Mouse (Mus musculus) mouse embryonic stem cell (cell line): Measurements from ENCODE around the gene Ctf2.
"Not testable (repeated sequence)": the region's sequence is repeated elsewhere in the genome, so short reads cannot be mapped to it uniquely, and the experiment has no call there.

ENCODE experiments used
- in situ Hi-C, 2 experiments: fragments of 300-500 bp; cut with MboI; formaldehyde crosslinking; loops; 1 replicate in 1 of 2; 3 replicates in 1 of 2; pipeline ENCODE4 v1.14.3; 2019 to 2020; ENCODE audit warnings: low sequenced_read_pairs in 2 of 2, low pct_unique_long_range_greater_than_20kb in 1 of 2, mixed read lengths in 1 of 2; ENCODE audit not compliant: unreplicated experiment in 1 of 2

The Ctf2 gene

GRCm38 (mm10) chr7:127700712-127701331 is 31.1 kb downstream of the Ctf2 start:
- in situ Hi-C loops: no loop called here

- in situ Hi-C loops: no loop called here
Measured at GRCm38 (mm10) chr7:127698986-127699385, 33.0 kb downstream of the Ctf2 start.

- in situ Hi-C loops: not testable (repeated sequence)
Measured at GRCm38 (mm10) chr7:127693730-127694129, 38.2 kb downstream of the Ctf2 start.

GRCm38 (mm10) chr7:127693290-127693689 is 38.7 kb downstream of the Ctf2 start:
- in situ Hi-C loops: no loop called here

- in situ Hi-C loops: no loop called here
Measured at GRCm38 (mm10) chr7:127691221-127691989, 40.6 kb downstream of the Ctf2 start.

- in situ Hi-C loops: no loop called here
Measured at GRCm38 (mm10) chr7:127689626-127690280, 42.2 kb downstream of the Ctf2 start.

GRCm38 (mm10) chr7:127688935-127689334 is 43.0 kb downstream of the Ctf2 start:
- in situ Hi-C loops: no loop called here

- in situ Hi-C loops: no loop called here
Measured at GRCm38 (mm10) chr7:127686740-127687449, 45.1 kb downstream of the Ctf2 start.

- in situ Hi-C loops: no loop called here
Measured at GRCm38 (mm10) chr7:127685304-127686018, 46.5 kb downstream of the Ctf2 start.

GRCm38 (mm10) chr7:127681888-127682553 is 49.9 kb downstream of the Ctf2 start:
- in situ Hi-C loops: no loop called here

- in situ Hi-C loops: no loop called here
Measured at GRCm38 (mm10) chr7:127680541-127680940, 51.4 kb downstream of the Ctf2 start.

- in situ Hi-C loops: no loop called here
Measured at GRCm38 (mm10) chr7:127678811-127679210, 53.2 kb downstream of the Ctf2 start.

GRCm38 (mm10) chr7:127677609-127678008 is 54.4 kb downstream of the Ctf2 start:
- in situ Hi-C loops: no loop called here

- in situ Hi-C loops: no loop called here
Measured at GRCm38 (mm10) chr7:127677077-127677476, 54.9 kb downstream of the Ctf2 start.

- in situ Hi-C loops: no loop called here
Measured at GRCm38 (mm10) chr7:127675391-127675811, 56.6 kb downstream of the Ctf2 start.

GRCm38 (mm10) chr7:127674977-127675376 is 57.0 kb downstream of the Ctf2 start:
- in situ Hi-C loops: no loop called here

GRCm38 (mm10) chr7:127672776-127673175 is 59.2 kb downstream of the Ctf2 start:
- in situ Hi-C loops: no loop called here
